Mouse (Mus musculus) neural tube, embryonic 12.5 days (tissue): ENCODE measurements at regions not wholly inside any gene's neighbourhood (a gene's known extent, or its start where the extent isn't known, plus 50 kb on each side); places are given as distances from the start of the nearest gene placed in this dataset.

Experiments
- ATAC-seq: fragments of 200-750 bp; cut with Nextera tagmentation; 2 replicates; pipeline ENCODE4 v1.8.0; 2017; ENCODE audit warnings: low read depth, mild to moderate bottlenecking, moderate TSS enrichment, moderate library complexity; ENCODE audit not compliant: low FRiP score
- H3K27ac ChIP-seq: fragments of 300-500 bp; sonication (generic); 2 replicates; pipeline ENCODE4 v1.5.1; 2016
- H3K27me3 ChIP-seq: fragments of 300-500 bp; sonication (generic); replicated peaks from 2 replicates; pipeline ENCODE4 v1.6.1; 2016; ENCODE audit warnings: mild to moderate bottlenecking
- H3K36me3 ChIP-seq: fragments of 300-500 bp; sonication (generic); 2 replicates; pipeline ENCODE4 v1.6.1; 2016; ENCODE audit warnings: mild to moderate bottlenecking
- H3K4me1 ChIP-seq: fragments of 300-500 bp; sonication (generic); 2 replicates; pipeline ENCODE4 v1.6.1; 2016
- H3K4me2 ChIP-seq: fragments of 300-500 bp; sonication (generic); replicated peaks from 2 replicates; pipeline ENCODE4 v1.6.1; 2016; ENCODE audit warnings: mild to moderate bottlenecking
- H3K4me3 ChIP-seq: fragments of 300-500 bp; sonication (generic); 2 replicates; pipeline ENCODE4 v1.5.1; 2016
- H3K9ac ChIP-seq: fragments of 300-500 bp; sonication (generic); 2 replicates; pipeline ENCODE4 v1.6.1; 2016; ENCODE audit warnings: mild to moderate bottlenecking
- H3K9me3 ChIP-seq: fragments of 300-500 bp; sonication (generic); 2 replicates; pipeline ENCODE4 v1.6.1; 2016; ENCODE audit warnings: mild to moderate bottlenecking
- WGBS: fragments of 180-500 bp; shearing (Covaris S2); methylation state at CpG from one replicate; pipeline ENCODE4 v1.1.7; 2016; 5-methylcytosine and 5-hydroxymethylcytosine counted together

GRCm38 (mm10) chr13:63726035-63726434, 89.0 kb upstream of the Ercc6l2 start:
- 2% methylated on average over 2 of the region's 2 CpGs for WGBS
- H3K27ac ChIP-seq: no peak overlapping the region
- H3K9ac ChIP-seq: no peak overlapping the region
- no peaks in the 10 kb centered on the region for H3K36me3 ChIP-seq
- H3K9me3 ChIP-seq: no peaks in the 10 kb centered on the region
- H3K27me3 ChIP-seq: no peaks in the 10 kb centered on the region
- no peak overlapping the region for H3K4me2 ChIP-seq
- no peak for ATAC-seq
- no peak overlapping the region for H3K4me3 ChIP-seq
- peaks cover 7% of the 10 kb centered on the region; the same call in 1 of the 2 replicates for H3K4me1 ChIP-seq

GRCm38 (mm10) chr13:63726509-63726908, 88.5 kb upstream of the Ercc6l2 start:
- WGBS: 92% methylated on average over 6 of the region's 6 CpGs
- Histone ChIP-seq H3K4me2 (no peak overlapping the region), H3K4me3 (no peak overlapping the region), H3K27ac (no peak overlapping the region), H3K9ac (no peak overlapping the region), H3K27me3 (no peaks in the 10 kb centered on the region), H3K36me3 (no peaks in the 10 kb centered on the region), H3K9me3 (no peaks in the 10 kb centered on the region), H3K4me1 (peaks cover 7% of the 10 kb centered on the region; the same call in 1 of the 2 replicates)
- no peak for ATAC-seq

- no peak for ATAC-seq
- H3K36me3 ChIP-seq: no peaks in the 10 kb centered on the region
- H3K4me2 ChIP-seq: no peak overlapping the region
- H3K9ac ChIP-seq: no peak overlapping the region
- no peaks in the 10 kb centered on the region for H3K4me1 ChIP-seq
- H3K27ac ChIP-seq: no peak overlapping the region
- no peaks in the 10 kb centered on the region for H3K27me3 ChIP-seq
- no peak overlapping the region for H3K4me3 ChIP-seq
- H3K9me3 ChIP-seq: peaks cover 8% of the 10 kb centered on the region; the same call in 1 of the 2 replicates
- 88% methylated on average over 5 of the region's 5 CpGs for WGBS
Measured at GRCm38 (mm10) chr13:63735739-63736138, 79.3 kb upstream of the Ercc6l2 start.

GRCm38 (mm10) chr13:63741879-63742278, 73.2 kb upstream of the Ercc6l2 start:
- Histone ChIP-seq H3K36me3 (no peaks in the 10 kb centered on the region), H3K9ac (no peak overlapping the region), H3K27ac (no peak overlapping the region), H3K27me3 (no peaks in the 10 kb centered on the region), H3K9me3 (peaks cover 4% of the 10 kb centered on the region; the same call in 1 of the 2 replicates), H3K4me1 (no peaks in the 10 kb centered on the region; the same call in 1 of the 2 replicates), H3K4me2 (no peak overlapping the region), H3K4me3 (no peak overlapping the region)
- 42% methylated on average over 2 of the region's 2 CpGs for WGBS
- ATAC-seq: no peak

- no peaks in the 10 kb centered on the region for H3K36me3 ChIP-seq
- no peak overlapping the region for H3K9ac ChIP-seq
- H3K27ac ChIP-seq: no peak overlapping the region
- no peak for ATAC-seq
- H3K4me3 ChIP-seq: no peak overlapping the region
- H3K27me3 ChIP-seq: no peaks in the 10 kb centered on the region
- no peaks in the 10 kb centered on the region for H3K4me1 ChIP-seq
- H3K9me3 ChIP-seq: no peaks in the 10 kb centered on the region
- WGBS: 90% methylated on average over 2 of the region's 2 CpGs
- H3K4me2 ChIP-seq: no peak overlapping the region
Measured at GRCm38 (mm10) chr13:63748788-63749187, 66.3 kb upstream of the Ercc6l2 start.

GRCm38 (mm10) chr13:63749997-63750396, 65.0 kb upstream of the Ercc6l2 start:
- no peak overlapping the region for H3K4me3 ChIP-seq
- H3K4me1 ChIP-seq: no peaks in the 10 kb centered on the region
- H3K27ac ChIP-seq: no peak overlapping the region
- WGBS: 84% methylated on average over 4 of the region's 4 CpGs
- H3K9ac ChIP-seq: no peak overlapping the region
- no peak overlapping the region for H3K4me2 ChIP-seq
- no peak for ATAC-seq
- no peaks in the 10 kb centered on the region for H3K36me3 ChIP-seq
- no peaks in the 10 kb centered on the region for H3K27me3 ChIP-seq
- no peaks in the 10 kb centered on the region for H3K9me3 ChIP-seq

- no peak for ATAC-seq
- Histone ChIP-seq H3K27ac (no peak overlapping the region), H3K4me2 (no peak overlapping the region), H3K27me3 (no peaks in the 10 kb centered on the region), H3K36me3 (no peaks in the 10 kb centered on the region), H3K9ac (no peak overlapping the region), H3K9me3 (no peaks in the 10 kb centered on the region), H3K4me3 (no peak overlapping the region), H3K4me1 (no peaks in the 10 kb centered on the region)
- 68% methylated on average over 2 of the region's 2 CpGs for WGBS
Measured at GRCm38 (mm10) chr13:63751196-63751595, 63.8 kb upstream of the Ercc6l2 start.

GRCm38 (mm10) chr13:63757061-63757460, 58.0 kb upstream of the Ercc6l2 start:
- 76% methylated on average over 5 of the region's 5 CpGs for WGBS
- no peak for ATAC-seq
- Histone ChIP-seq H3K4me2 (no peak overlapping the region), H3K9me3 (no peaks in the 10 kb centered on the region), H3K4me1 (no peaks in the 10 kb centered on the region), H3K36me3 (no peaks in the 10 kb centered on the region), H3K9ac (no peak overlapping the region), H3K27ac (no peak overlapping the region), H3K4me3 (no peak overlapping the region), H3K27me3 (no peaks in the 10 kb centered on the region)

GRCm38 (mm10) chr13:63761542-63761941, 53.5 kb upstream of the Ercc6l2 start:
- no peak for ATAC-seq
- Histone ChIP-seq H3K27me3 (no peaks in the 10 kb centered on the region), H3K27ac (no peak overlapping the region), H3K9ac (no peak overlapping the region), H3K36me3 (no peaks in the 10 kb centered on the region), H3K4me3 (no peak overlapping the region), H3K9me3 (no peaks in the 10 kb centered on the region), H3K4me2 (no peak overlapping the region), H3K4me1 (no peaks in the 10 kb centered on the region)
